Mouse (Mus musculus): ENCODE data around the gene Atp10b. TPM values are rescaled to one million over a fixed set of nuclear protein-coding genes. Genes with fewer than 3 reads are reported as not detected.

Gene Atp10b
- total and polyA plus RNA-seq, 3 experiments: not detected

DNA sequence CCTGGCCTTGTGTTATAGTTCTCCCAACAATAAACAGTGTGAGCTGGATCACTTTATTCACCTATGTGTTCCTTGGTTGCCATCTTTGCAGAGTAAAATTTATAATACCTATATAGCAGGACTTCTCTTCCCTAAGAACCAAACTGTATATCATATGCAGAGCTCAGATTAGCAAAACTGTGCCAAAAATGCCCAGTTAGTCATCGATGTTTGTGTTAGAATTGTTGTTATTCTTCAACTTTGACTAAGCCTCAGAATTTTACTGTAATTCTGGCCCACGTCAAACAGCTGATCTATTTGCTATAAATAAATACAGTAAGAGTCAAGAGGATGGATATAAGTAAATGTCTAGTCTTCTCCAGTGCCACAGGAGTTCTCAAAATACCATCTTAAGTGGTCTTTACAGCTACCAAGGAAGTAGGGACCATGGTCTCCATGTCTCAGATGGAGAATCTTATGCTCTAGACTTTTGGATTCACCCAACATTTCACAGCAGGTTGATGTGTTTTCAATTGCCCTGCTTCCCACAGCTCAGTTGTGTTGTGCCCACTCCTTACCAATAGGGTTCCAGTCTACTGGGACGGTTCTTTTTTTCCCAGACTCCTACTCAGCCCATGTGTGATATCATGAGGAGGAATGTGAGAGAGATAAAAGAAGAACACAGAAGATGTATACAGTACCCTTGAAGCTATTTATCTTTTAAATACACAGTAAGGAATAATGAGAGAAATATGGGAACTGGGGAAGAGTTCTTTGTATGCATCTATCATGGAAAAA lies 40.3 kb downstream of the Atp10b start:
- Histone ChIP-seq H3K79me2 (replicated peaks; ENCODE audit: control insufficient read depth, extremely low read depth, insufficient read depth, poor library complexity, severe bottlenecking) (no peaks in the 10 kb centered on the region), H3K36me3 (replicated peaks in 1 of 2; ENCODE audit: control insufficient read depth in 1 of 2, insufficient read depth in 1 of 2, low read length in 1 of 2) (no peaks in the 10 kb centered on the region), H3K4me1 (ENCODE audit: control insufficient read depth in 1 of 2, insufficient read depth in 2 of 2) (no peaks in the 10 kb centered on the region), H3K4me2 (ENCODE audit: insufficient read depth, low read depth, poor library complexity, severe bottlenecking) (no peak overlapping the region), H3K27ac (ENCODE audit: insufficient read depth, low read depth) (no peak overlapping the region), H3K4me3 (replicated peaks in 1 of 3; ENCODE audit: low read depth in 2 of 3, low read length in 2 of 3, poor library complexity in 1 of 3) (no peak overlapping the region), H3K27me3 (replicated peaks) (no peaks in the 10 kb centered on the region), H3K9ac (ENCODE audit: insufficient read depth, low read depth) (no peak overlapping the region), H3K9me3 (replicated peaks; ENCODE audit: low read length) (no peaks in the 10 kb centered on the region)
- in situ Hi-C loops (cut with MboI; ENCODE audit: low pct_ligation_motif_present, low pct_unique_long_range_greater_than_20kb, low sequenced_read_pairs): no loop called here
- dilution Hi-C loops (cut with MboI; ENCODE audit: extremely low pct_ligation_motif_present, extremely low pct_unique_long_range_greater_than_20kb, low sequenced_read_pairs): no loop called here
- no peak for DNase-seq (ENCODE audit: extremely low read depth)
- TF ChIP-seq MYC (IDR thresholded peaks at IDR 0.05; ENCODE audit: low read depth, low read length) (no peak), USF1 (IDR thresholded peaks at IDR 0.05; ENCODE audit: low read depth, low read length) (no peak), UBTF (IDR thresholded peaks at IDR 0.05; ENCODE audit: low read depth, low read length) (no peak), ZKSCAN1 (IDR thresholded peaks at IDR 0.05; ENCODE audit: borderline replicate concordance, low read depth, low read length) (no peak), SMC3 (IDR thresholded peaks at IDR 0.05; ENCODE audit: low read depth, low read length) (no peak), ETS1 (conservative IDR thresholded peaks at IDR 0.05; ENCODE audit: low read depth, low read length) (no peak), EP300 (IDR thresholded peaks at IDR 0.05; ENCODE audit: low read length) (no peak), PAX5 (IDR thresholded peaks at IDR 0.05; ENCODE audit: low read length) (no peak), RAD21 (IDR thresholded peaks at IDR 0.05; ENCODE audit: low read depth, low read length) (no peak)

DNA sequence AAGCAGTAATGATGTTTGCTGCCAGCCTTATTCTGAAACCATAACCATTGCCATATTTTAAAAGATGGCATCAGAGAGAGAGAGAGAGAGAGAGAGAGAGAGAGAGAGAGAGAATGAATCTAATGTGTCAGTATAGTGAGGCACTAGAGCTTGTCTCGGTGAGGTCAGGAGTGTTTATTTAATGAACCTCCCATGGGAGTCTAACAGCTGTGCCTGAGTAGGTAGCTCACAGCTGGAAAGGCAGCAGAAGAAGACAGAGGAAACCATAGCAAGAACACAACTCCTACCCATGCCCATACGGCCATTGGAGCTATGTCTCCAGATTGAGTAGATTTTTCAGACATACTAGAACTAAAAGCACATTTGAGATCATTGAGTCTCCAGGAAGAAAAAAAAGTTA lies 49.1 kb downstream of the Atp10b start:
- Histone ChIP-seq H3K4me2 (ENCODE audit: insufficient read depth, low read depth, poor library complexity, severe bottlenecking) (no peak overlapping the region), H3K4me1 (ENCODE audit: control insufficient read depth in 1 of 2, insufficient read depth in 2 of 2) (peaks cover 13 to 40% of the 10 kb centered on the region in 2 experiments), H3K9ac (ENCODE audit: insufficient read depth, low read depth) (no peak overlapping the region), H3K27me3 (replicated peaks) (no peaks in the 10 kb centered on the region), H3K79me2 (replicated peaks; ENCODE audit: control insufficient read depth, extremely low read depth, insufficient read depth, poor library complexity, severe bottlenecking) (no peaks in the 10 kb centered on the region), H3K9me3 (replicated peaks; ENCODE audit: low read length) (no peaks in the 10 kb centered on the region), H3K4me3 (replicated peaks in 1 of 3; ENCODE audit: low read depth in 2 of 3, low read length in 2 of 3, poor library complexity in 1 of 3) (no peak overlapping the region), H3K36me3 (replicated peaks in 1 of 2; ENCODE audit: control insufficient read depth in 1 of 2, insufficient read depth in 1 of 2, low read length in 1 of 2) (no peaks in the 10 kb centered on the region), H3K27ac (ENCODE audit: insufficient read depth, low read depth) (no peak overlapping the region)
- in situ Hi-C loops (cut with MboI; ENCODE audit: low pct_ligation_motif_present, low pct_unique_long_range_greater_than_20kb, low sequenced_read_pairs): no loop called here
- dilution Hi-C loops (cut with MboI; ENCODE audit: extremely low pct_ligation_motif_present, extremely low pct_unique_long_range_greater_than_20kb, low sequenced_read_pairs): no loop called here
- TF ChIP-seq ZNF384 (IDR thresholded peaks at IDR 0.05; ENCODE audit: low read depth, low read length) (no peak), MYC (IDR thresholded peaks at IDR 0.05; ENCODE audit: low read depth, low read length) (no peak), UBTF (IDR thresholded peaks at IDR 0.05; ENCODE audit: low read depth, low read length) (no peak), CHD1 (IDR thresholded peaks at IDR 0.05; ENCODE audit: low read depth, low read length) (no peak), EP300 (IDR thresholded peaks at IDR 0.05; ENCODE audit: low read length) (peak; percentile 58; the same call in 1 of the 2 replicates), JUN (IDR thresholded peaks at IDR 0.05; ENCODE audit: insufficient read depth, low read depth, low read length) (no peak), ETS1 (conservative IDR thresholded peaks at IDR 0.05; ENCODE audit: low read depth, low read length) (peak; percentile 96)
- DNase-seq (ENCODE audit: extremely low read depth): peak; percentile 78
